Mouse (Mus musculus): ENCODE results near the gene Rexo2. TPM values are rescaled to one million over a fixed set of nuclear protein-coding genes. Genes with fewer than 3 reads are reported as not detected.

The Rexo2 gene
- polyA plus RNA-seq, 1 experiment from 2014 or later = 119 TPM

DNA sequence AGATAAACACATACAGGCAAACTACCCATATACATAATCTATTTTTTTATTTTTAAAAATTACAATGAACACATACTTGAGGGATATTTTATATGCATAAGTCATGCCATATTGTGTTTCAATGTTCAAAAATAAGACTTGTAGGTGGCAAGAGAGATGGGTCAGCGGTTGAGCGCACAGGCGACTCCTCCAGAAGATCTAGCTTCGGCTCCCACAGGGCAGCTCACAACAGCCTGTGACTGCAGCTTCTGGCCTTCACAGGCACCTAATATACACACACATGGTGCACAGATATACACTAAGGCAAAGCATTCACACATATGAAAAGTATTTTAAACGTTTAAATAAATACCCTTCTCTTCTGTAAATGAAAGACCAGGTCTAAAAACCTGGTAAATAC lies 21.0 kb downstream of the Rexo2 start:
- ATAC-seq = no peak
- WGBS = 91% methylated on average over 5 of the region's 5 CpGs

DNA sequence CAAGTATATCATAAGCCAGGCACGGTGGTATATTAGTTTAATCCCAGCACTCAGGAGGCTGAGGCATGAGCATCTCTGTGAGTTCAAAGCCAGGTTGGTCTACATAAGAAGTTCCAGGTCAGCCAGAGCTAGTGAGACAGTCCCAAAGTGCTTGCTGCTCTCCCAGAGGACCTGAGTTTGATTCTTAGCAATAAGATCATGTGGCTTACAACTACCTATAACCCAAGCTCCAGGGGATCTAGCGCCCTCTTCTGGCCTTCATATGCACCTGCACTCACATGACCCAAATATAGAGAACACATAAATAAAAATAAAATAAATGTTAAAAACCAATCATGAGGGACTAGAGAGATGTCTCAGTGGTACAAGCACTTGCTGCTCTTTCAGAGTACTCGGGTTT lies 21.5 kb downstream of the Rexo2 start:
- H3K27ac ChIP-seq (ENCODE audit: low read length) = no peak overlapping the region
- H3K9me3 ChIP-seq (replicated peaks; ENCODE audit: control insufficient read depth, low read length, poor library complexity, severe bottlenecking) = no peaks in the 10 kb centered on the region
- no peak overlapping the region for H3K9ac ChIP-seq (ENCODE audit: low read depth, low read length)
- no peak overlapping the region for H3K4me3 ChIP-seq (ENCODE audit: low read depth, low read length)
- no peak for ATAC-seq
- WGBS = 67% methylated on average over 3 of the region's 3 CpGs
- no peaks in the 10 kb centered on the region for H3K4me1 ChIP-seq (ENCODE audit: control insufficient read depth, insufficient read depth, low read length)
- no peaks in the 10 kb centered on the region for H3K36me3 ChIP-seq (ENCODE audit: control insufficient read depth, insufficient read depth, low read length)
- no peak overlapping the region for H3K4me2 ChIP-seq (ENCODE audit: low read length)
- H3K27me3 ChIP-seq (ENCODE audit: control insufficient read depth, insufficient read depth, low read depth, low read length) = no peaks in the 10 kb centered on the region

More for the DNA sequence above, 21.0 kb downstream of the Rexo2 start:
- no peak overlapping the region for H3K9ac ChIP-seq (ENCODE audit: low read depth, low read length)
- H3K27ac ChIP-seq (ENCODE audit: low read length) = no peak overlapping the region
- no peak overlapping the region for H3K4me2 ChIP-seq (ENCODE audit: low read length)
- H3K9me3 ChIP-seq (replicated peaks; ENCODE audit: control insufficient read depth, low read length, poor library complexity, severe bottlenecking) = no peaks in the 10 kb centered on the region
- no peak overlapping the region for H3K4me3 ChIP-seq (ENCODE audit: low read depth, low read length)
- H3K36me3 ChIP-seq (ENCODE audit: control insufficient read depth, insufficient read depth, low read length) = no peaks in the 10 kb centered on the region
- no peaks in the 10 kb centered on the region for H3K27me3 ChIP-seq (ENCODE audit: control insufficient read depth, insufficient read depth, low read depth, low read length)
- H3K4me1 ChIP-seq (ENCODE audit: control insufficient read depth, insufficient read depth, low read length) = no peaks in the 10 kb centered on the region

DNA sequence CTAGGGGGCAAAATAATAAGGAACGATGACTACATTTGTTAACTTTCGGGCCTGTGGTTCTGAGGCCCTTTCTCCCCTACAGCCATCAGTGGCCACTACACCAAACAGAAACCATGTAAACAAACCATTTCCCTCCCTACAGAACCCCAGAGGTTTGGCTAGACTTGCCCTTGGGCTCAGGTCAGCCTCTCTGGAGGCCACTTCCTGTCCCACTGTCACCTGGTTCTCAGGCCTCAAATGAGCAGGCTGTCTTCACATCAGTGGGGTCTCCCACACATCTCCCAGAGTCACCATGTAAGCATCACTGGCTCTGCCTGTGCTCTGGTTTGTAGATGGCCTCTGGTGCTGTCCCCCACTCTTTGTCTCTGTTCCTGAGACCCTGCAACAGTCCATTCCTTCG lies 24.5 kb downstream of the Rexo2 start:
- Histone ChIP-seq H3K4me2 (ENCODE audit: low read length) (no peak overlapping the region), H3K4me1 (ENCODE audit: control insufficient read depth, insufficient read depth, low read length) (no peaks in the 10 kb centered on the region), H3K36me3 (ENCODE audit: control insufficient read depth, insufficient read depth, low read length) (no peaks in the 10 kb centered on the region), H3K27ac (ENCODE audit: low read length) (no peak overlapping the region), H3K4me3 (ENCODE audit: low read depth, low read length) (no peak overlapping the region), H3K9me3 (replicated peaks; ENCODE audit: control insufficient read depth, low read length, poor library complexity, severe bottlenecking) (no peaks in the 10 kb centered on the region), H3K27me3 (ENCODE audit: control insufficient read depth, insufficient read depth, low read depth, low read length) (no peaks in the 10 kb centered on the region), H3K9ac (ENCODE audit: low read depth, low read length) (no peak overlapping the region)
- WGBS = 90% methylated on average over 3 of the region's 3 CpGs
- no peak for ATAC-seq

DNA sequence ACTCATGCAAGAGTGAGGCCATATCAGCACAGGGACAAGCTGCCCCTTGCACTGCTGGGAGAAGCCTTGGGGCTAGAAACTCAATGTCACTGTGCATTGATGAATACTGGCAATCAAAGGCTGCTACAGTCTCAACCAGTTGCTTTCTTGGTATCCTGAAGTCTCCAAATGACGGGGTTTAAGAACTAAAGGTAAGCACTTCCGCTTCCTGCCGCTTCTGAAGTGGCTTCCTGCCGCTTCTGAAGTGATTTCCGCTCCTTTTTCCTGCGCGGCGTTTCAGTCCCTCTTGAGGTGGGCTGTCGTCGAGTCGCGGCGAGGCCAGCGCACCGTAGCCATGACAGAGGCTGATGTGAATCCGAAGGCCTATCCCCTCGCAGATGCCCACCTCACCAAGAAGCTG lies 30.4 kb downstream of the Rexo2 start:
- no peaks in the 10 kb centered on the region for H3K4me1 ChIP-seq (ENCODE audit: control insufficient read depth, insufficient read depth, low read length)
- H3K36me3 ChIP-seq (ENCODE audit: control insufficient read depth, insufficient read depth, low read length) = no peaks in the 10 kb centered on the region
- no peak for ATAC-seq
- no peak overlapping the region for H3K4me3 ChIP-seq (ENCODE audit: low read depth, low read length)
- no peak overlapping the region for H3K4me2 ChIP-seq (ENCODE audit: low read length)
- H3K9me3 ChIP-seq (replicated peaks; ENCODE audit: control insufficient read depth, low read length, poor library complexity, severe bottlenecking) = no peaks in the 10 kb centered on the region
- no peak overlapping the region for H3K27ac ChIP-seq (ENCODE audit: low read length)
- H3K27me3 ChIP-seq (ENCODE audit: control insufficient read depth, insufficient read depth, low read depth, low read length) = no peaks in the 10 kb centered on the region
- no peak overlapping the region for H3K9ac ChIP-seq (ENCODE audit: low read depth, low read length)
- WGBS = 91% methylated on average over 17 of the region's 17 CpGs

DNA sequence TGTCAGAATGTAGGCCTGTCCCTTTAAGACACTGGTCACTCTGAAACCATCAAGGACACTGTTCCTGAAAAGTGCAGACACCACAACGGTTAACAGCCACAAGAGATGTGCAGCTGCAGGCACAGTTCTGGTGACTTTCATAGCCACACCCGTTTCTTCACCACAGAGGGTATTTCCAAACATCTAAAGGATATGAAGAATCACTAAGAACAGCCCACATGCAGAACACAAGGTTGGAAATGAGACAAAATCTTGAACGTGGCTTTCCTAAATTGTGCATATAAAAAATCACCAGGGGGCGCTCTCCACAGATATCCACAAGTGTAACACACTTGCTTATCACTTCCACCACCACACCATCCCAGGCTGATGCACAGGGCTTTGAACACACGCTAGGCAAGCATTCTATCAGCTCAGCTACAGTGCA lies 32.6 kb downstream of the Rexo2 start:
- Histone ChIP-seq H3K36me3 (ENCODE audit: control insufficient read depth, insufficient read depth, low read length) (no peaks in the 10 kb centered on the region), H3K27me3 (ENCODE audit: control insufficient read depth, insufficient read depth, low read depth, low read length) (no peaks in the 10 kb centered on the region), H3K27ac (ENCODE audit: low read length) (no peak overlapping the region), H3K9me3 (replicated peaks; ENCODE audit: control insufficient read depth, low read length, poor library complexity, severe bottlenecking) (no peaks in the 10 kb centered on the region), H3K9ac (ENCODE audit: low read depth, low read length) (no peak overlapping the region), H3K4me3 (ENCODE audit: low read depth, low read length) (no peak overlapping the region), H3K4me1 (ENCODE audit: control insufficient read depth, insufficient read depth, low read length) (no peaks in the 10 kb centered on the region), H3K4me2 (ENCODE audit: low read length) (no peak overlapping the region)
- 38% methylated on average over 5 of the region's 5 CpGs for WGBS
- ATAC-seq = no peak

DNA sequence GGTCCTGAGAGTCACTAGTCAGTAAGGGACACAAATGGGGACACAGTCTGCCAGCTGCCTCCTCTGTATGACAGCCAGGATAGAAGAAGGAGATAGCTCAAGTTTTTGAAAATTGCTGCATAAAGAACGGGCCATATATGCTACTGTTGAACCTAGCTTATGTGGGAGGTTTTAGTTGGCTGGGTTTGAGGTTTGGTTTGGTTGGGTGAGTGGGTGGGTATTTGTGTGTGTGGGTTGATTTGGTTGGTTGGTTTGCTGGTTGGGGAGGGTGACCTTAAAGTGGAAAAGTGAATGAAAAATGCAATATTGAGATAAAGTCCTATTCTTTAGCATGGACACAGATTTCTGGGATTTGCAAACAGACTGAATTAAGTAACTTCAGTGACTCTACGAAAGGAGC lies 35.6 kb downstream of the Rexo2 start:
- Histone ChIP-seq H3K4me2 (ENCODE audit: low read length) (no peak overlapping the region), H3K4me1 (ENCODE audit: control insufficient read depth, insufficient read depth, low read length) (no peaks in the 10 kb centered on the region), H3K36me3 (ENCODE audit: control insufficient read depth, insufficient read depth, low read length) (no peaks in the 10 kb centered on the region), H3K4me3 (ENCODE audit: low read depth, low read length) (no peak overlapping the region), H3K27me3 (ENCODE audit: control insufficient read depth, insufficient read depth, low read depth, low read length) (no peaks in the 10 kb centered on the region), H3K9ac (ENCODE audit: low read depth, low read length) (no peak overlapping the region), H3K27ac (ENCODE audit: low read length) (no peak overlapping the region), H3K9me3 (replicated peaks; ENCODE audit: control insufficient read depth, low read length, poor library complexity, severe bottlenecking) (no peaks in the 10 kb centered on the region)
- no peak for ATAC-seq
- 88% methylated on average over 2 of the region's 2 CpGs for WGBS

DNA sequence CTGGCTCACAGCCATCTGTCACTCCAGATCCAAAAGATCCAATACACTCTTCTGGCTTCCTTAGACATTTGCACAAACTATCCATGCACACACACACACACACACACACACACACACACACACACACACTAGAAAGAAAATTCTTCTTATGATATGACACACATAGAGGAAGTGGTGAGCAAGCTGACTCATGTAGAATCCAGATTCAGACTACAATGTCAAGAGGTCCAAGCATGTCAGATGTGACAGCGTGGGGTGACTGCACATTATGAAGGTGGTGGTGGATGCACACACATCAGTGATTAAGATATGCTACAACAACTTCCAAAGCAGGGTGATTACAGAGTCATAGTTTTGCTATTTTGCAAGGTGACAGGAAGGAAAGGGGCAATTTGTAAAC lies 36.5 kb downstream of the Rexo2 start:
- Histone ChIP-seq H3K4me2 (ENCODE audit: low read length) (no peak overlapping the region), H3K36me3 (ENCODE audit: control insufficient read depth, insufficient read depth, low read length) (no peaks in the 10 kb centered on the region), H3K9me3 (replicated peaks; ENCODE audit: control insufficient read depth, low read length, poor library complexity, severe bottlenecking) (no peaks in the 10 kb centered on the region), H3K4me1 (ENCODE audit: control insufficient read depth, insufficient read depth, low read length) (no peaks in the 10 kb centered on the region), H3K4me3 (ENCODE audit: low read depth, low read length) (no peak overlapping the region), H3K27ac (ENCODE audit: low read length) (no peak overlapping the region), H3K27me3 (ENCODE audit: control insufficient read depth, insufficient read depth, low read depth, low read length) (no peaks in the 10 kb centered on the region), H3K9ac (ENCODE audit: low read depth, low read length) (no peak overlapping the region)
- WGBS = 90% methylated on average over 1 of the region's 1 CpGs
- no peak for ATAC-seq

DNA sequence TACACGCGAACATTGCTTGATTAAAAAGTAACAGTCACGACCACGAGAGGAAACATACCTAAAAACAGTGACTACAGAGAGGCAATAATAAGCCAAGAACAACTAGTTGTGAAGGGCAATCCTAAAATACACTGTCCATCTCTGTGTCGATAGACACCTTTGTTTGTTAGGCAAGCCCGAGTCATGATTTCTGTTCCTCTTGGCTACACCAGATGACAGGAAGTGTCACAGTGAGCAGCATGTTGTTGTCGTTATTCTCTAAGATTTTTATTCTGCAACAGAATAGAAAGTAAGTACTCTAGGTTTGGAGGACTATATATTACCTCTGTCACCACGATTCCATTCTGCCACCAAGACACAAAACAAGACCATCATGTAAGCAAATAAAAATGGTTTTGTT lies 48.0 kb downstream of the Rexo2 start:
- Histone ChIP-seq H3K4me3 (ENCODE audit: low read depth, low read length) (no peak overlapping the region), H3K27ac (ENCODE audit: low read length) (no peak overlapping the region), H3K36me3 (ENCODE audit: control insufficient read depth, insufficient read depth, low read length) (no peaks in the 10 kb centered on the region), H3K27me3 (ENCODE audit: control insufficient read depth, insufficient read depth, low read depth, low read length) (no peaks in the 10 kb centered on the region), H3K9me3 (replicated peaks; ENCODE audit: control insufficient read depth, low read length, poor library complexity, severe bottlenecking) (no peaks in the 10 kb centered on the region), H3K9ac (ENCODE audit: low read depth, low read length) (no peak overlapping the region), H3K4me2 (ENCODE audit: low read length) (no peak overlapping the region), H3K4me1 (ENCODE audit: control insufficient read depth, insufficient read depth, low read length) (no peaks in the 10 kb centered on the region)
- ATAC-seq = no peak
- WGBS = 92% methylated on average over 8 of the region's 8 CpGs

DNA sequence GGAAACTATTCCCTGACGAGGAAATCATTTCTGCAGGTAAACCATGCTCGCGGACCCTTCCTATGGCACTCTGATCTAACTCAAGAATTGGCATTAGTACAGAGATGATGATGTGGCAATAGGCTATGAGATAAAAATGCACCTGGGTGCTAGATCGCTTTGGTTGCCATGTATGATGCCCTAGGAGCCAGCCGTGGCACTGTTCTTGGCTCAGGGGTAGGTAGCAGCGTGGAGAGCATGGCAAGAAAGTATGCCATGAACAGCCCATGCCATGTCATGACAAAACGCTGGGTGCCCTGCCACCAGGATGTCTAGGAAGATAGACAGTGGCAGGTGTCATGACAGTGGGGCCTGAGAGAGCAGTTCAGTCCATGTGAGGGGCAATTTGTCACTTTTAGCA lies 53.2 kb downstream of the Rexo2 start:
- no peak overlapping the region for H3K4me2 ChIP-seq (ENCODE audit: low read length)
- no peak overlapping the region for H3K9ac ChIP-seq (ENCODE audit: low read depth, low read length)
- no peak for ATAC-seq
- H3K4me1 ChIP-seq (ENCODE audit: control insufficient read depth, insufficient read depth, low read length) = no peaks in the 10 kb centered on the region
- no peaks in the 10 kb centered on the region for H3K36me3 ChIP-seq (ENCODE audit: control insufficient read depth, insufficient read depth, low read length)
- H3K9me3 ChIP-seq (replicated peaks; ENCODE audit: control insufficient read depth, low read length, poor library complexity, severe bottlenecking) = no peaks in the 10 kb centered on the region
- H3K27ac ChIP-seq (ENCODE audit: low read length) = no peak overlapping the region
- no peak overlapping the region for H3K4me3 ChIP-seq (ENCODE audit: low read depth, low read length)
- 87% methylated on average over 7 of the region's 7 CpGs for WGBS
- no peaks in the 10 kb centered on the region for H3K27me3 ChIP-seq (ENCODE audit: control insufficient read depth, insufficient read depth, low read depth, low read length)

DNA sequence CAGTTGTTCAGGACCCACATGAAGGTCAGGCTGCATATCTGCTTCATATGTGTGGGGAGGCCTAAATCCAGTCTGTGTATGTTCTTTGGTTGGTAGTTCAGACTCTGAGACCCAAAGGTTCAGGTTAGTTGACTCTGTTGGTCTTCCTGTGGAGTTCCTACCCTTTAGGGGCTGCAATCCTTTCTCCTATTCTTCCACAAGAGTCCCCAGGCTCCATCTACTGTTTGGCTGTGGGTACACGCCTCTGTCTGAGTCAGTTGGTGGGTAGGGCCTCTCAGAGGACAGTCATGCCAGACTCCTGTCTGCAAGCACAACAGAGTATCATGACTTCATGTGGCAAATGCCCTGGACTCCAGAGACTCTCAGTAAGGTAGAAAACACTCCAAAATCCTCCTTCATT lies 57.2 kb downstream of the Rexo2 start:
- H3K36me3 ChIP-seq (ENCODE audit: control insufficient read depth, insufficient read depth, low read length) = no peaks in the 10 kb centered on the region
- ATAC-seq = no peak

More for the DNA sequence above, 57.2 kb downstream of the Rexo2 start:
- no peak overlapping the region for H3K4me2 ChIP-seq (ENCODE audit: low read length)
- no peak overlapping the region for H3K9ac ChIP-seq (ENCODE audit: low read depth, low read length)
- no peaks in the 10 kb centered on the region for H3K9me3 ChIP-seq (replicated peaks; ENCODE audit: control insufficient read depth, low read length, poor library complexity, severe bottlenecking)
- no peak overlapping the region for H3K27ac ChIP-seq (ENCODE audit: low read length)
- H3K4me3 ChIP-seq (ENCODE audit: low read depth, low read length) = no peak overlapping the region
- 45% methylated on average over 1 of the region's 1 CpGs for WGBS
- no peaks in the 10 kb centered on the region for H3K27me3 ChIP-seq (ENCODE audit: control insufficient read depth, insufficient read depth, low read depth, low read length)
- H3K4me1 ChIP-seq (ENCODE audit: control insufficient read depth, insufficient read depth, low read length) = no peaks in the 10 kb centered on the region

All from midbrain, embryonic 16.5 days (tissue).